Mouse (Mus musculus) myocyte (in vitro differentiated cells): ENCODE results near the gene Cdk17. TPM values are rescaled to one million over a fixed set of nuclear protein-coding genes. Genes with fewer than 3 reads are reported as not detected.

Experiments used
- H3K27me3 ChIP-seq: one replicate; pipeline ENCODE4 v1.6.1; 2011; ENCODE audit not compliant: control insufficient read depth, insufficient read depth, insufficient read length
- H3K36me3 ChIP-seq: one replicate; pipeline ENCODE4 v1.6.1; 2011; ENCODE audit not compliant: control insufficient read depth, insufficient read depth
- H3K4me2 ChIP-seq: one replicate; pipeline ENCODE4 v1.6.1; 2011; ENCODE audit warnings: low read depth, control low read depth
- H3K4me3 ChIP-seq: one replicate; pipeline ENCODE4 v1.5.1; 2011; ENCODE audit warnings: mild to moderate bottlenecking, control low read depth, moderate library complexity
- H3K79me2 ChIP-seq: one replicate; pipeline ENCODE4 v1.6.1; 2011; ENCODE audit not compliant: control insufficient read depth, insufficient read depth
- H3ac ChIP-seq: one replicate; pipeline ENCODE4 v1.6.1; 2011; ENCODE audit not compliant: control insufficient read depth, insufficient read length
- CEBPB ChIP-seq: IDR thresholded peaks from 2 replicates; pipeline ENCODE4 v1.6.1; 2011; ENCODE audit warnings: mild to moderate bottlenecking, moderate library complexity; ENCODE audit not compliant: poor library complexity, insufficient read depth, severe bottlenecking
- E2F4 ChIP-seq: IDR thresholded peaks from one replicate; pipeline ENCODE4 v1.6.1; 2011; ENCODE audit warnings: mild to moderate bottlenecking, control low read depth, moderate library complexity; ENCODE audit not compliant: insufficient read depth
- MAX ChIP-seq: IDR thresholded peaks from one replicate; pipeline ENCODE4 v1.6.1; 2011; ENCODE audit warnings: low read depth, mild to moderate bottlenecking, control low read depth
- MYOD1 ChIP-seq, 3 experiments: IDR thresholded peaks; one replicate each; pipeline ENCODE4 v1.6.1; 2011; ENCODE audit warnings: control low read depth in 2 of 3, low read depth in 2 of 3, mild to moderate bottlenecking in 2 of 3, moderate library complexity in 1 of 3; ENCODE audit not compliant: insufficient read length in 2 of 3, control insufficient read depth in 1 of 3
- MYOG ChIP-seq, 3 experiments: IDR thresholded peaks; one replicate each; pipeline ENCODE4 v1.6.1; 2011; ENCODE audit warnings: control low read depth in 2 of 3, low read depth in 2 of 3, mild to moderate bottlenecking in 2 of 3; ENCODE audit not compliant: insufficient read length in 2 of 3, control insufficient read depth in 1 of 3, insufficient read depth in 1 of 3
- POLR2A ChIP-seq: IDR thresholded peaks from one replicate; pipeline ENCODE4 v1.6.1; 2011; ENCODE audit warnings: low read depth, mild to moderate bottlenecking, control low read depth, moderate library complexity; ENCODE audit not compliant: insufficient read length
- POLR2AphosphoS2 ChIP-seq: IDR thresholded peaks from one replicate; pipeline ENCODE4 v1.6.1; 2011; ENCODE audit warnings: low read depth, control low read depth; ENCODE audit not compliant: insufficient read length
- REST ChIP-seq: IDR thresholded peaks from one replicate; pipeline ENCODE4 v1.6.1; 2011; ENCODE audit warnings: mild to moderate bottlenecking, control low read depth, moderate library complexity; ENCODE audit not compliant: insufficient read depth, insufficient read length
- SRF ChIP-seq: IDR thresholded peaks from one replicate; pipeline ENCODE4 v1.6.1; 2011; ENCODE audit warnings: low read depth; ENCODE audit not compliant: control insufficient read depth, insufficient read length
- TCF12 ChIP-seq: IDR thresholded peaks from one replicate; pipeline ENCODE4 v1.6.1; 2011; ENCODE audit warnings: mild to moderate bottlenecking, control low read depth; ENCODE audit not compliant: poor library complexity, insufficient read depth, severe bottlenecking
- TCF3 ChIP-seq: IDR thresholded peaks from one replicate; pipeline ENCODE4 v1.6.1; 2011; ENCODE audit warnings: low read depth, control low read depth; ENCODE audit not compliant: insufficient read length
- USF1 ChIP-seq: IDR thresholded peaks from one replicate; pipeline ENCODE4 v1.6.1; 2011; ENCODE audit warnings: low read depth, mild to moderate bottlenecking, control low read depth, moderate library complexity
- polyA plus RNA-seq: library from polyadenylated mRNA; unstranded; fragments of >200 nt; fragmentation: generic; extraction: Trizol; gene quantifications from one replicate; pipeline ENCODE4 v1.2.1, GENCODE M21; 2012; ENCODE audit warnings: missing spikeins

Cdk17 gene
- polyA plus RNA-seq, 1 experiment: 11.8 TPM

DNA sequence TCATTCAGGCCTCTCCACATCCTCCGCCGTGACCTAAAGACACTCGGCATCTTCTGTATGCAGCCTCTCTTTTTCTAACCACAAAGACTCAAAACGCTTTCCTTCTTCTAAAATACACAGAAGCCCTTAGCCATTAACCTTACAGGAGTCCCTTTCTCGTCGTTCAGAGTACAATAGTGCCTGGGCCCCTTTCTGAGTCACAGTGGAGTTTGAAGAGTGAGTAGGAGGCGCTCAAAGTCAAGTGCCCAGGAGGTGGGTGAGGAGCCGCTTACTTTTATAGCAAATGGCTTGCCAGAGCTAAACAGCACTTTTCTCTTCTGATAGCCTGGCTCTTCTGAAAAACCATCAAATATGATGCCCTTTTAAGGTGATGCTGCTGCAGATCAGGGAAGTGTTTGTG lies 67.2 kb downstream of the Cdk17 start:
- H3ac ChIP-seq: no peak overlapping the region
- no peaks in the 10 kb centered on the region for H3K27me3 ChIP-seq
- H3K4me2 ChIP-seq: peak overlapping the region; percentile 0
- no peak for TF ChIP-seq POLR2A
- no peak for TF ChIP-seq TCF12
- no peak for TF ChIP-seq MYOD1 (IDR thresholded peaks at IDR 0.05; ENCODE audit: control insufficient read depth in 1 of 3, insufficient read length in 2 of 3, low read depth in 2 of 3)
- TF ChIP-seq MYOG (IDR thresholded peaks at IDR 0.05; ENCODE audit: control insufficient read depth in 1 of 3, insufficient read depth in 1 of 3, insufficient read length in 2 of 3, low read depth in 2 of 3): no peak
- TF ChIP-seq TCF3: no peak
- no peak for TF ChIP-seq POLR2AphosphoS2
- TF ChIP-seq SRF: no peak
- TF ChIP-seq CEBPB: no peak
- no peak for TF ChIP-seq REST
- no peak for TF ChIP-seq MAX
- no peak for TF ChIP-seq E2F4
- TF ChIP-seq USF1: no peak
- H3K36me3 ChIP-seq: peaks cover 35% of the 10 kb centered on the region
- H3K79me2 ChIP-seq: peaks cover 8% of the 10 kb centered on the region
- no peak overlapping the region for H3K4me3 ChIP-seq

DNA sequence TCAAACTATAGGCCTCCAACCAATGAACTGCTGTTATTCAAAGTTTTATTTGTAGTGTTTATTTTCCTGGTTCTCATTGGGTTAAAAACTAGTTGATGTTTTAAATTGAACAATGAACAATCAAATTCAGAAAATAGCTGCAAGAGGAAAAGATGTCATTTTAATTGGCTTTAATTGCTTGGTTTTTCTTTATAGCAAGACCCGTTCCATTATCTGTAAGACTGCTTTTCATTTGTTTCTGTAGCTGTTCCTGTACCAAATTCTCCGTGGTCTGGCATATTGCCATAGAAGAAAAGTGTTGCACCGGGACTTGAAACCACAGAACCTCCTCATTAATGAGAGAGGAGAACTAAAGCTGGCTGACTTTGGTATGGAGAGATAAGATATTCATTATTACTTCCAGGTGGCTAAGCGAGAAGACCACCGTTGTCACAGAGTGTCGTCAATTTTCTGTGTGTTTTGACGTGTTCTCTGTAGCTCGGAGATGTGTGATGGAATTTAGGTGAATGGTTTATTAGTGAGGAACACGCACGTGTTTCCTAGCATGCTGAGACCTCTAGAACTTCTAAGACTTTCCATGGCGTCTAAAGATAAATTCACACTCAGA lies 67.8 kb downstream of the Cdk17 start:
- Histone ChIP-seq H3K36me3 (peaks cover 35% of the 10 kb centered on the region), H3K27me3 (no peaks in the 10 kb centered on the region), H3ac (no peak overlapping the region), H3K4me3 (no peak overlapping the region), H3K79me2 (peaks cover 8% of the 10 kb centered on the region), H3K4me2 (peak overlapping the region; percentile 0)
- no peak for TF ChIP-seq SRF
- TF ChIP-seq E2F4: no peak
- no peak for TF ChIP-seq MYOG (IDR thresholded peaks at IDR 0.05; ENCODE audit: control insufficient read depth in 1 of 3, insufficient read depth in 1 of 3, insufficient read length in 2 of 3, low read depth in 2 of 3)
- no peak for TF ChIP-seq MYOD1 (IDR thresholded peaks at IDR 0.05; ENCODE audit: control insufficient read depth in 1 of 3, insufficient read length in 2 of 3, low read depth in 2 of 3)
- TF ChIP-seq REST: no peak
- TF ChIP-seq CEBPB: no peak
- TF ChIP-seq USF1: no peak
- no peak for TF ChIP-seq POLR2A
- TF ChIP-seq MAX: no peak
- TF ChIP-seq POLR2AphosphoS2: no peak
- TF ChIP-seq TCF12: no peak
- TF ChIP-seq TCF3: no peak

DNA sequence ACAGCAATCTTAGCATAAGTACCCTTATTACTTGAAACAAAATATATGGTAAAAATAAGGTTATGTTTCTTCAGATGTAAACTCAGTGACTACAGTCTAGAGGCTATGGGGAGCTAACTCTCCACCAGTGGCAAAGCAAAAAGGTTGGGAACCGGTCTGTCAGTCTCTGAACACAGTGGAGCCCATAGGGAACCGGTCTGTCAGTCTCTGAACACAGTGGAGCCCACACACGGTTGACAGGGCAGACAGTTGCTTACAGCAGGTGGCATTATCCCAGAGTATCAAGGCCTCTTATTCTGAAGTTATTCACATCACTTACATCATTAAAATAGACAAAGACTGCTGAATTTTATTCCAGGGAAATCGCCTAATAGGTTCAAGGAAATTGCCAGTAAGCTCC lies 70.8 kb downstream of the Cdk17 start:
- Histone ChIP-seq H3K36me3 (peaks cover 51% of the 10 kb centered on the region), H3K27me3 (no peaks in the 10 kb centered on the region), H3ac (no peak overlapping the region), H3K79me2 (peaks cover 8% of the 10 kb centered on the region), H3K4me2 (no peak overlapping the region), H3K4me3 (no peak overlapping the region)
- TF ChIP-seq MYOG (IDR thresholded peaks at IDR 0.05; ENCODE audit: control insufficient read depth in 1 of 3, insufficient read depth in 1 of 3, insufficient read length in 2 of 3, low read depth in 2 of 3) (no peak), TCF3 (no peak), SRF (no peak), TCF12 (no peak), POLR2A (no peak)

DNA sequence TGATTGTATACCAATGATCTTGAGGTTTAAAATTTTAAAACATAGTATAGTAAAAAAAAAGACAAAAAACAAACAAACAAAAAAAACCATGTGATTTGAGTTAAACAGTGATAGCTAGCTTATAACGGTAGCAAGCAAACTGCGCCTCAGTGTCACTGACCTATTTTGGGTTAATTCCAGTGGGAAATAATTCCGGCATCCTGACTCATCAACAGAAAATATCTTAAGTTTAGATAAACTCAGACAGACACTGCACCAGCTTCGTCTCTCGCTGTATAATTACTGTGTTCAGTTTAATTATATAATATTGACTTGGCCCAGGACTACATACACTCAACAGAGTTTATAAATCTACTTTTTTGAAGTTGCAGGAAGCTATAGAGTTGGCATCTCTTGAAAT lies 71.2 kb downstream of the Cdk17 start:
- Histone ChIP-seq H3K4me2 (no peak overlapping the region), H3K36me3 (peaks cover 49% of the 10 kb centered on the region), H3ac (no peak overlapping the region), H3K4me3 (no peak overlapping the region), H3K79me2 (peaks cover 8% of the 10 kb centered on the region), H3K27me3 (no peaks in the 10 kb centered on the region)
- TF ChIP-seq TCF3 (no peak), MYOG (IDR thresholded peaks at IDR 0.05; ENCODE audit: control insufficient read depth in 1 of 3, insufficient read depth in 1 of 3, insufficient read length in 2 of 3, low read depth in 2 of 3) (no peak), TCF12 (no peak), E2F4 (no peak), MYOD1 (IDR thresholded peaks at IDR 0.05; ENCODE audit: control insufficient read depth in 1 of 3, insufficient read length in 2 of 3, low read depth in 2 of 3) (no peak), USF1 (no peak), POLR2AphosphoS2 (no peak)

DNA sequence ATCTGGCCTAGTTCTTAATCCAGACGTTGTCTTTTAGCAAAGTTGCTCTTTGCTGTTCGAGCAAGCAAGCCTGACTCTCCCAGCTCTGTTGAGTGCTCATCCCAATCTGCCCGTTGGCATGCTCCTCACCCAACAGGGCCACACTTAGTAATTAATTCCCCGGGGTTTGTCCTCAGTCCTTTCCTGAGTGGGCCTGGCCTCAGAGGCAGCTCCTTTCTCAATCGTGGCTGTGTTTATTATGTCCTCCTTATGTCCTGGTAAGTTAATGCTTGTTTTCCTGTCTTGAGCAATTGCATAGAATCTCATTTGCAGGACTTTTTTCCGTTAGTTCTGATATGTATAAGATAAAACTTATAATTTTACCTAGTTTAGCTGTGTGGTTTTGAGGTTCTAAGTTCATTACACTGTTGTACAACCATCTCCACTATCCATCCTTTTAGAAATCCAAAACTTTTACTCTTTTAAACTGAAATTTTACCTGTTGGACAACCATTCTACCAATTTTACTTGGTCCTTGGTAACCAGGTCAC lies 73.1 kb downstream of the Cdk17 start:
- peaks cover 8% of the 10 kb centered on the region for H3K79me2 ChIP-seq
- H3K36me3 ChIP-seq: peaks cover 63% of the 10 kb centered on the region
- no peak overlapping the region for H3K4me2 ChIP-seq
- H3K27me3 ChIP-seq: no peaks in the 10 kb centered on the region
- H3ac ChIP-seq: no peak overlapping the region
- H3K4me3 ChIP-seq: no peak overlapping the region
- TF ChIP-seq POLR2A: no peak
- TF ChIP-seq MYOD1 (IDR thresholded peaks at IDR 0.05; ENCODE audit: control insufficient read depth in 1 of 3, insufficient read length in 2 of 3, low read depth in 2 of 3): no peak
- TF ChIP-seq MYOG (IDR thresholded peaks at IDR 0.05; ENCODE audit: control insufficient read depth in 1 of 3, insufficient read depth in 1 of 3, insufficient read length in 2 of 3, low read depth in 2 of 3): no peak
- TF ChIP-seq E2F4: no peak
- TF ChIP-seq TCF3: no peak
- no peak for TF ChIP-seq CEBPB
- TF ChIP-seq MAX: no peak
- no peak for TF ChIP-seq SRF
- TF ChIP-seq POLR2AphosphoS2: no peak
- TF ChIP-seq USF1: no peak
- TF ChIP-seq REST: no peak
- no peak for TF ChIP-seq TCF12
